Mouse (Mus musculus) lung, postnatal 0 days (tissue): Measurements from ENCODE around the gene Tomm40l. TPM values are rescaled to one million over a fixed set of nuclear protein-coding genes. Genes with fewer than 3 reads are reported as not detected.

Experiments used
- ATAC-seq: fragments of 200-750 bp; cut with Nextera tagmentation; 2 replicates; pipeline ENCODE4 v1.8.0; 2017; ENCODE audit warnings: moderate library complexity
- DNase-seq: peaks from one replicate; pipeline ENCODE4 v3.0.0-alpha.2; 2016; ENCODE audit warnings: low spot score
- H3K27ac ChIP-seq: fragments of 300-500 bp; sonication (generic); 2 replicates; pipeline ENCODE4 v1.5.1; 2014; ENCODE audit warnings: antibody characterized with exemption, mild to moderate bottlenecking, low read length, mixed read lengths
- H3K27me3 ChIP-seq: fragments of 300-500 bp; sonication (generic); replicated peaks from 2 replicates; pipeline ENCODE4 v1.6.1; 2014; ENCODE audit warnings: low read length, mixed read lengths; ENCODE audit not compliant: insufficient read depth
- H3K36me3 ChIP-seq: fragments of 300-500 bp; sonication (generic); 2 replicates; pipeline ENCODE4 v1.6.1; 2014; ENCODE audit warnings: low read length, mixed read lengths; ENCODE audit not compliant: insufficient read depth
- H3K4me1 ChIP-seq: fragments of 300-500 bp; sonication (generic); 2 replicates; pipeline ENCODE4 v1.6.1; 2014; ENCODE audit warnings: antibody characterized with exemption, low read depth, low read length, mixed read lengths; ENCODE audit not compliant: insufficient read depth
- H3K4me2 ChIP-seq: fragments of 300-500 bp; sonication (generic); replicated peaks from 2 replicates; pipeline ENCODE4 v1.6.1; 2014; ENCODE audit warnings: low read depth, mild to moderate bottlenecking, low read length, moderate library complexity, mixed read lengths
- H3K4me3 ChIP-seq: fragments of 300-500 bp; sonication (generic); 2 replicates; pipeline ENCODE4 v1.5.1; 2014; ENCODE audit warnings: low read depth, low read length
- H3K9ac ChIP-seq: fragments of 300-500 bp; sonication (generic); replicated peaks from 2 replicates; pipeline ENCODE4 v1.6.1; 2014; ENCODE audit warnings: low read depth, mild to moderate bottlenecking
- H3K9me3 ChIP-seq: fragments of 300-500 bp; sonication (generic); 2 replicates; pipeline ENCODE4 v1.6.1; 2016; ENCODE audit warnings: low read length, mixed read lengths
- CTCF ChIP-seq: IDR thresholded peaks from 2 replicates; pipeline ENCODE4 v1.5.1; 2016; ENCODE audit warnings: antibody characterized with exemption, mild to moderate bottlenecking
- EP300 ChIP-seq: IDR thresholded peaks from 2 replicates; pipeline ENCODE4 v1.6.1; 2016; ENCODE audit warnings: antibody characterized with exemption, mild to moderate bottlenecking, control low read depth
- WGBS: fragments of 180-500 bp; shearing (Covaris S2); extraction: QIAGEN DNeasy Blood & Tissue Kit; methylation state at CpG from one replicate; pipeline ENCODE4 v1.1.7; 2014; 5-methylcytosine and 5-hydroxymethylcytosine counted together
- polyA plus RNA-seq: library from polyadenylated mRNA; unstranded; fragments of >200 nt; fragmentation: Nextera tagmentation; extraction: Ambion mirVana; gene quantifications from 2 replicates; pipeline ENCODE4 v1.2.1, GENCODE M21; 2015

Tomm40l gene
- polyA plus RNA-seq, 1 experiment from 2014 or later, result 14.9 TPM

DNA sequence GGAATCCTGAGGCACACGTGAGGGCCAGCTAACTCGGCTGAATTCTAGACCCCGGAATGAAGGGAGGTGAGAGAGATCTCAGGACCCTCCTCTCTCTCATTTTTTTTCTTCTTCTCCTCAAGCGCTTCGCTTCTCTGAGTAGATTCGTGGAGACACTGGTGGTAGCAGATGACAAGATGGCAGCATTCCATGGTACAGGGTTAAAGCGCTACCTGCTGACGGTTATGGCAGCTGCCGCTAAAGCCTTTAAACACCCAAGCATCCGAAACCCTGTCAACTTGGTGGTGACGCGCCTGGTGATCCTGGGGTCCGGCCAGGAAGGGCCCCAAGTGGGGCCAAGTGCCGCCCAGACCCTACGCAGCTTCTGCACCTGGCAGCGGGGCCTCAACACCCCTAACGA is 30.1 kb upstream of the Tomm40l start:
- no peak for DNase-seq
- TF ChIP-seq CTCF, result no peak
- TF ChIP-seq EP300, result no peak
- Histone ChIP-seq H3K4me1 (peaks cover 15% of the 10 kb centered on the region; the same call in 1 of the 2 replicates), H3K36me3 (no peaks in the 10 kb centered on the region), H3K9me3 (no peaks in the 10 kb centered on the region), H3K4me2 (no peak overlapping the region), H3K27me3 (no peaks in the 10 kb centered on the region), H3K4me3 (no peak overlapping the region), H3K27ac (peak overlapping the region; percentile 59), H3K9ac (no peak overlapping the region)
- 57% methylated on average over 17 of the region's 17 CpGs for WGBS
- ATAC-seq, result no peak

DNA sequence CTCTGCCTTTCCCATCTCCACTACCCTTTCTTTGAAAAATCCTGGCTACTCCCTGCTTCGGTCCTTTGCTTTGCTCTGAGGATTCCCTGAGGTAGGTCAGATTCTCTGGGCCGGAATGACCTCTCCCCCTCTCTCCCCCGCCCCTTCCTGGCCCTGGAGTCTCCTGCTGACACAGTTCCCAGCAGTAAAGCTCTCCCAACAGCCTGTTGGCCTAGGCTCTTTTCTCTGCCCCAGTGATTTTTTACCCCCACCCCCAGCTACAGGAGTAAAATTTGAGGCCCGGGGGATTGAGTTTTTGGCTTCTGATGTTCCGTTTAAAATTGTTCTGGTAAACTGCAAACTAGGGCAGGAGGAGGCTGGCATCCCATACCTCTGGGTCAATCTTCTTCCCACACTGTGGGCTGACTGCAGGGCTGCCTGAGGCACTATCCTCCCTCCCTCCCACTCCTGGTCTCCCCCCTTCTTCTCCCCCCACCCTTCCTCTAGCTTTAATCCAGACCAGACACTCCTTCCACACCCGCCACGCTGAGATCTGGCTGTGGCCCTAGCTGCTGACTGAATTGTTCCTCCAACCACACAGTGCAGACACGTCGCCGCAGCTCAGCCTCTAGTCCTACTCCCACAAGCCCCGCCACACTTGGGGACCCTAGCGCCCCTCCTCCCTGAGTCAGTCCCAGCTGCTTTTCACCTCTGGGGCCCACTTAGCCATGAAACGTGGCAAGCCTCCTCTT is 29.4 kb upstream of the Tomm40l start:
- TF ChIP-seq CTCF (no peak), EP300 (no peak)
- Histone ChIP-seq H3K27ac (peak overlapping the region; percentile 59), H3K4me3 (peak overlapping the region; percentile 5; the same call in 1 of the 2 replicates), H3K9ac (no peak overlapping the region), H3K4me2 (peak overlapping the region; percentile 45), H3K9me3 (no peaks in the 10 kb centered on the region), H3K27me3 (no peaks in the 10 kb centered on the region), H3K4me1 (peaks cover 16% of the 10 kb centered on the region; the same call in 1 of the 2 replicates), H3K36me3 (no peaks in the 10 kb centered on the region)
- WGBS, result 19% methylated on average over 13 of the region's 13 CpGs
- ATAC-seq, result peak; percentile 8
- peak; percentile 38 for DNase-seq

GRCm38 (mm10) chr1:171250680-171251593 is 28.6 kb upstream of the Tomm40l start, which contains the start of gene Ndufs2:
Gene Ndufs2, minus strand, starts transcription at chr1:171251388.
- WGBS, result 21% methylated on average over 21 of the region's 26 CpGs
- Histone ChIP-seq H3K4me3 (peak within 1 kb of the TSS; percentile 5), H3K4me1 (peaks cover 19% of the 10 kb centered on the region; the same call in 1 of the 2 replicates)

GRCm38 (mm10) chr1:171249913-171250600 is 27.7 kb upstream of the Tomm40l start, which contains the start of gene Adamts4:
Gene Adamts4, plus strand, starts transcription at chr1:171250421.
- Histone ChIP-seq H3K36me3 (no peaks in the 10 kb centered on the region), H3K4me3 (peak within 1 kb of the TSS; percentile 5; the same call in 1 of the 2 replicates), H3K27ac (peak within 1 kb of the TSS; percentile 94), H3K4me2 (peak within 1 kb of the TSS; percentile 45), H3K27me3 (no peaks in the 10 kb centered on the region), H3K9ac (no peak within 1 kb of the TSS), H3K4me1 (peaks cover 20% of the 10 kb centered on the region; the same call in 1 of the 2 replicates), H3K9me3 (no peaks in the 10 kb centered on the region)
- ATAC-seq (no peak), DNase-seq (peak; percentile 55)
- WGBS, result 22% methylated on average over 5 of the region's 5 CpGs
- TF ChIP-seq EP300 (peak; percentile 19; the same call in 1 of the 2 replicates), CTCF (no peak)

More at GRCm38 (mm10) chr1:171250680-171251593, 28.6 kb upstream of the Tomm40l start, which contains the start of gene Ndufs2:
- TF ChIP-seq CTCF (no peak), EP300 (no peak)
- no peak for ATAC-seq
- H3K9me3 ChIP-seq, result no peaks in the 10 kb centered on the region
- no peaks in the 10 kb centered on the region for H3K36me3 ChIP-seq
- H3K27ac ChIP-seq, result peak within 1 kb of the TSS; percentile 59
- no peak for DNase-seq
- peak within 1 kb of the TSS; percentile 45 for H3K4me2 ChIP-seq
- no peak within 1 kb of the TSS for H3K9ac ChIP-seq
- no peaks in the 10 kb centered on the region for H3K27me3 ChIP-seq

DNA sequence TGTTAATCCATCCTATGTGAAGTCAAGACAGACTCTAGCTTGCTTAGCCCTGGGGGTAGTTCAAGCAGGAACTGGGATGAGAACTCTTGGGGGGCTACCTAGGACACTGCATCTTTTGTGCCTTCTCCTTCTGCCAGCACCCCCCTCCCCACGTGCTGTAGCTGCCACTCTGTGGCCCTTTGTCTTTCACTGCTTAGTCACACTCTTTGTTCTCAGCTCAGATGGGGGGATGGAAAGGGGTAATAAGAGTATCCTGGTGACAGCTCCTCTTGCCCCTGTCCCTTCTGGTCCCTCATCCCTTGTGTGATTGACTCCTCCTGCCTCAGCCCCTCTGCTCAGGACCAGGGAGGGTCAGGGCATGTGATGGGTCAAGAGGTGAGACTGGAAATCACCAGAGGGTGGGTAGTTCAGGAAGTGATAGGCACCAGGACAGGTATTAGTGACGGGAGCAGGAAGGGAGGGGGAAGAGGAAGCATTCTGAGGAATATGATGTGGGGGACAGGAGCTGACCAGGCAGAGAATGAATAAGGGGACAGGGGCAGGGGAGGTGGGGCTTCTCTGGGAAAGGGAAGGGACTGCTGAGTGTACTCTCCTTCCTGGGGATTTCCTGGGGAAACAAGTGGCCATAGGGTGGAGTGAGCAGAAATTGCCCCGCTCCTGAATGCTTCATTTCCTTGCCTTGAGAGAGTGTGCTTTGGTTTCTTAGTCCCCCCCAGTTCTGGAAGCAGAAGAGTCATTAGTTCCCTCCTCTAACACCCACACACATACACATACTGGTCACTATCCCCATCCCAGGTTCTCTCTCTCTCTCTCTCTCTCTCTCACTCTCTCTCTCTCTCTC is 26.3 kb upstream of the Tomm40l start:
- H3K4me3 ChIP-seq, result no peak overlapping the region
- H3K9me3 ChIP-seq, result no peaks in the 10 kb centered on the region
- no peaks in the 10 kb centered on the region for H3K36me3 ChIP-seq
- TF ChIP-seq CTCF (no peak), EP300 (peak; percentile 51)
- peaks cover 20% of the 10 kb centered on the region; the same call in 1 of the 2 replicates for H3K4me1 ChIP-seq
- no peaks in the 10 kb centered on the region for H3K27me3 ChIP-seq
- H3K27ac ChIP-seq, result peak overlapping the region; percentile 94
- H3K9ac ChIP-seq, result no peak overlapping the region
- H3K4me2 ChIP-seq, result 0 out of 2 replicates have a peak overlapping the region, but pooled peaks have one; percentile 70
- peak; percentile 59 for DNase-seq
- ATAC-seq, result peak; percentile 12
- 32% methylated on average over 3 of the region's 3 CpGs for WGBS
